Mouse (Mus musculus): ENCODE measurements around the gene Tpp2.
"Not testable (repeated sequence)": the region's sequence is repeated elsewhere in the genome, so short reads cannot be mapped to it uniquely, and the experiment has no call there.

The Tpp2 gene

DNA sequence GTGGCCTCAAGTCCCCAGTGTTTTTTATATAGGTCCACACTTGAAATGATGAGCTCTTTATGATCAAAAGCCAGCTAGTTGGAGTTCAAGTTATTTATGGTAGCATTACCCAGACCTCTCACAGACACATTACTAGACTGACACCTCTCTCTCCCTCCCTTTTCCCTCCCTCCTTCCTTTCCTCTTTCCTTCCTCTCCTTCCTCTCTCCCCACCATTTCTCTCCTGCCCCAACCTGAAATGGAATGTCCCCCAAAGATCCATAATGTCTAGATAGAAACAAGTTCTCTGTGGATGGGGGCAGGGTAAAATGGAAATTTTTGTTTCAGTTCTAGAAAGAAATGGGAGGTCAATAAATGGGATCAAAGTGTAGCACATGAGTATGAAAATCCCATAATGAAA is 86.5 kb downstream of the Tpp2 start, which contains the start of gene Mettl21c:
Mettl21c (minus strand) TSS at position 101 of the 400 bp plus-strand sequence.
- DNase-seq (ENCODE audit: low read depth, low spot score) = no peak

DNA sequence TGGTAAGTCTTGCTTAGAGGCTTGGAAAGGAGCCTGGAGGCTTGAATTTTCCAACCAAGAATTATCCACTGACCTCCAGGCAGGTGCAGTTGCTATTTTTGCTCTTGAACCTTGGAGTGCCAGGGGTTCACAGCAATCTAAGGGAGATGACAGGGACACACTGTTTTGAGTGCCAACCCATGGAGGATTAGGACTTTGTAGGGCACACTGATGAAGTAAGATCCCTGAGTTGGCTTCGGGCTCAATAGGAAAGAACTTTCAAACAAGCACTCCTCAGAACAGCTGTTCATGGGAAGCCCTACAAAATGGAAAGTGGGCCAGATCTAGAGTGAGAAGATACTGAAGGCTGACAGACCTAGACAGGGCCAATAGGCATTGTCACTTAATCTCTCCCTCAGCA is 89.2 kb downstream of the Tpp2 start:
- DNase-seq (ENCODE audit: low read depth, low spot score) = no peak

DNA sequence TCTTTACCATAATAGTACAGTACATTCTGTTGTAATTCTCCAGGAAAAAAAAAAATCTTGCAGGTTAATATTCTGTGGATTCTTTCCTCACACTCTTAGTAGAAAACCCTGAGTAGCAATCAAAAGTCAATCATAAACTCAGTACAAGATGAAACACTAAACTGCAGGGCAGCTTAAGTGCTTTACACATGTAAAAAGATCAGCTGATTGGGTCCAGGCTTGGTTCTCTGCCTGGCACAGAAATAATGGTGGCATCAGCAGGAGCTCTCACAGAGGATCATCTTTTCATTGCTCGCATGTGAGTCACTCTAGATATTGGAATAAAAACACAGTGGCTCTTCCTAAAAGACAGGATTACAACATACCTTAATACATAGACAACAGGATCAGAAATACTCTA is 94.2 kb downstream of the Tpp2 start:
- DNase-seq (ENCODE audit: low read depth, low spot score) = no peak

DNA sequence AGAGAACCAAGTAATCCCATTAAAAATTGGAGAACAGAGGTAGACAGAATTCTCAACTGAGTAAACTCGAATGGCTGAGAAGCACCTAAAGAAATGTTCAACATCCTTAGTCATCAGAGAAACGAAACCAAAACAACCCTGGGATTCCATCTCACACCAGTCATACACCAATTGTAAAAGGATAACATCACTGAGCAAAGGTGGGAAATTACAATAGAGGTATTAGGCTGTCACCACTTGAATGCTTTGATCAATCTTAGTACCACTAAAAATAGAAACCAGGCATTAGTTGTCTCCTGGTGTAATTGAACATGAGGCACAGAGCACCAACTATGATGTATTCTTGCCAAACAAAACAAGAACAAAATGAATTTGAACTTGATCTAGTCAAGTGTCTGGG is 98.8 kb downstream of the Tpp2 start:
- DNase-seq (ENCODE audit: low read depth, low spot score) = no peak

DNA sequence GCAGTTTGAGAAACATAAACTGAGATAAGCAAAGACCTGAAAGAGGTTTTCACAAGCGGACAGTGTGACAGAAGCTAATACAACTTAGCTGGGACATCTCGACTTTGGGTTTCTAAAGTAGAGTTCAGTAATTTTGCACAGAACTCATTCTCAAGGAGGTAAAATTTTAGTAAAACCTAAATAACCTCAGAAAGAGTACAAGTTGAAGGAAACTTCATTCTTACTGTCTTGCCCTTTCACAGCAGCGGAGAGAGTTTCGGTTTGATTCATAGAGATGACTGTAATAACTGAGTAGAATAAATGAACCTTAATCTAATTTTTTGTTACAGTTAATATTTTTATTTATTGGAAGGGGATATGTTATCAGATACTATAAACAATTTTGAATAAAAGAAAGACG is 99.5 kb downstream of the Tpp2 start:
- no peak for DNase-seq (ENCODE audit: low read depth, low spot score)

GRCm38 (mm10) chr1:44041797-44042554 is 108.5 kb downstream of the Tpp2 start:
- no peak for DNase-seq (ENCODE audit: low read depth, low spot score)

DNA sequence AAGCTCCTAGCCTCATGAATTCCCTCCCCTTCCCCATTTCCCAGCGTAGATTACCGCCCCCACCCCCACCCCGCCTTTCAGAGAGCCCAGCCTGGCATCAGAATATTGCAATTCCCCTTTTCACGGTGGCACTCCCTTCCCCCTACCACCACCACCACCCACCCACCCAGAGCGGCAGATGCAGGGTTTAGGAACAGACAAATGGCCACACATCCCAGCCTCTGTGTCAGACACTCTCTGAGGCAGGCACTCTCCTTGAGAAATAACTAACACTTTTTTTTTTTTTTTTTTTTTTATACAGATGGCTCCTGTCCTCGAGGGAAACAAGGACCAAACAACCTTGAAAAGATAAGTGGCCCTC is 109.1 kb downstream of the Tpp2 start:
- no peak for DNase-seq (ENCODE audit: low read depth, low spot score)

DNA sequence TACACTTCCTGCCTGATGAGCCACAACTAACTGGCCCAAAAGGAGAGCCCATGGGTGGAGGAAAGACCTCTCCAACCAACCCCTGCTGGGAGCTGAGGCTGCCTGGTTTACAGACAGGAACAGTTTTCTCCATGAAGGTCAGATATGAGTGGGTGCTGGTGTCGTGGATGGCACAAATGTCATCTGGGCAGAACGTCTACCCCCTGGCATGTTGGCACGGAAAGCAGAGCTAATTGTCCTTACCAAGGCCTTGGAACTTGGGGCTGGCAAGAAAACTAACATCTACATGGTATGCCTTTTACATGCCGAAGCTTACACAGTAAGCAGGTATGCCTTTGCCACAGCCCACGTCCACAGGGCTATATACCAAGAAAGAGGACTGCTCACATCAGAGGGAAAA is 112.2 kb downstream of the Tpp2 start:
- DNase-seq (ENCODE audit: low read depth, low spot score) = not testable (repeated sequence)

- DNase-seq (ENCODE audit: low read depth, low spot score) = no peak
Observed at GRCm38 (mm10) chr1:44046556-44046955, 113.1 kb downstream of the Tpp2 start.
